Mouse (Mus musculus) CD4-positive, CD25-positive, alpha-beta regulatory T cell (primary cell): ENCODE measurements around the gene Dkk1. TPM values are rescaled to one million over a fixed set of nuclear protein-coding genes. Genes with fewer than 3 reads are reported as not detected.

Source experiments
- polyA plus RNA-seq: library from polyadenylated mRNA; unstranded; fragments of 100-300 nt; shearing (Covaris generic); gene quantifications from one replicate; pipeline ENCODE4 v1.2.1, GENCODE M21; 2017

The Dkk1 gene
- polyA plus RNA-seq: not detected

DNA sequence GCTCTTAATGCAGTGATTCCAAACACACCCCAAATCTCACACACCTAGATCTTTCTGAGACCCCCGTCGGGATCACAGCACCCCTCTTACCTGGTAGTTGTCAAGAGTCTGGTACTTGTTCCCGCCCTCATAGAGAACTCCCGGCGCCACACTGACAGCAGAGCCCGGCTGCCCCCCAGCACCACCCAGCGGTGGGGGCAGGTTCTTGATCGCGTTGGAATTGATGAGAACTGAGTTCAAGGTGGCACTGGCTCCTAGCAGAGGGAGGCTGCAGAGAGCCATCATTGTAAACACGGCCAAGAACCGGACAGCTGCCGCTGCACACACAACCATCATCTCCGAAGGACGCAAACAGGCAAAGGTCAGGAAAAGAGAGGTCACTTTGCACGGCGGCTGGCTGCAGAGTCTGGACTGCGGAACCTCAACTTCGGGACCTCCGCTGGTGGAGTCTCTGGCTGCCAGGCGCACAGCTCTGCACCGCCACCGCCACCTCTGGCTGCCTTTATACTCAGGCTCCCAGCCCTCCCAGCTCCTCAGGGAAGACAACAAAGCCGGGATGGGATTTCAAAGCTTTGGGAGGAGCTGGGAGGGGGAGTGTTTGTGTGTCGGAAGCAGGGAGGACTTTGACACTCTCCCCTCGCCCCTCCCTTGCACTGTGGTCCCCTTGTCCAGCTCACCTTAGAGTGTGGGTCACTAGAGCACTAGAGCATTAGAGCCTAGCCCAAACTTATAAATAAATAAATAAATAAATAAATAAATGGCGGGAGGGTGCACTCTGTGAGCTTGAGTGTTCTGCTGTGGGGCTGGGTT lies at the start of gene Dkk1:
Dkk1 (minus strand) TSS at position 622 of the 810 bp plus-strand sequence.

